Mouse (Mus musculus) retina, postnatal 7 days (tissue): ENCODE results near the gene Asap3.
A peak's percentile ranks its signal among the peaks of the same experiment; 100 is the strongest.

Experiments used
- DNase-seq: peaks from one replicate; pipeline ENCODE4 v3.0.0-alpha.2; 2012; ENCODE audit warnings: low read depth, low spot score

Asap3 gene

GRCm38 (mm10) chr4:136206033-136206893 is at the start of gene Asap3:
Asap3 (plus strand) TSS chr4:136206365.
- peak; percentile 86 for DNase-seq

- DNase-seq, result no peak
These were observed 47.7 kb upstream of the Asap3 start for GRCm38 (mm10) chr4:136158498-136158897.

DNA sequence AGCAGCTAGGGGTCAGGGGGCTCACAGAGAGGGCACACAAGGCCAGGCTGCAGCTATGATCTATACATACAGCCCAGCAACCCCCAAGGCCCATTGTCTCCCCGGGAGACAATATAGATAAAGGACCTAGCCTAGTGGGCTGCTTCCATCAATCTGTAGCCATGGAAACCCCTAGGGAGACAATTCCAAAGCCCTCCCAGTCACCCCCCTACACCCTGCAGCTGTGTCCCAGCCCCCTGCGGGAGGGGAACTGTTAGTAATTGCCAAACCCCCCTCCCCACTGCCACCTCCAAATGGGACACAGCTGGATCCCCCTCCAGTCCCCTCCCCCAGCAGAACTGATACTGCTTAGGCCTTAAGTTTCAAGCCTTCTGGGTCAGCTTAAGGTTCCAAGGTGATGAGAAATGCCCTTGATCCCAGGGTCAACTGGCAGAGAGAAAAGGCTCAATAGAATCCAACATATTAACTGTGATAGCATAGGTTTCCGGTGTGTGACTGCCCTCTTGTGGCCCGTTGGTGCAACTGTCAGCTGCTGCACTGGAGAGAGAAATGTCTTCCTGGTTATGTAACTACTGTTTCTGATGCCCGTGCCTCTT is 46.3 kb upstream of the Asap3 start:
- DNase-seq, result peak; percentile 75

DNA sequence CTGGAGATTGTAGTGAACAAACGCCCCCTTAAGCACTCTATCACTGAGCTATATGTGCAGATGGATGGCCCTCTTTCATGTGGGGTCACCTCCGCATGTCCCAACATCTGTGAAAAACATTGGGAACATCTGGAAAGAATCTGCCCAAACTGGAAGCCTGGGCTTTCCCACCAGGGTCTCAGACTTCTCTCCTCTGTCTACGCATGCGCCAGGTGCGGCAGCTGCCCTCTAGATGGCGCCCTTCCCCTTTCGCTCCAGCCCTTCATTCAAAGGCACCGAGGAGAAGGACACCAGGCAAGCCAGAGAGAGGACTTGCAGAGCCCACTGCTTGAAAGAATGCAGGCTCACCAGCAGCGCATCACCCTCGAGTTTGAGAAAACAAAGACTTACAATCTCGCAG is 42.7 kb upstream of the Asap3 start:
- DNase-seq, result peak; percentile 82

DNA sequence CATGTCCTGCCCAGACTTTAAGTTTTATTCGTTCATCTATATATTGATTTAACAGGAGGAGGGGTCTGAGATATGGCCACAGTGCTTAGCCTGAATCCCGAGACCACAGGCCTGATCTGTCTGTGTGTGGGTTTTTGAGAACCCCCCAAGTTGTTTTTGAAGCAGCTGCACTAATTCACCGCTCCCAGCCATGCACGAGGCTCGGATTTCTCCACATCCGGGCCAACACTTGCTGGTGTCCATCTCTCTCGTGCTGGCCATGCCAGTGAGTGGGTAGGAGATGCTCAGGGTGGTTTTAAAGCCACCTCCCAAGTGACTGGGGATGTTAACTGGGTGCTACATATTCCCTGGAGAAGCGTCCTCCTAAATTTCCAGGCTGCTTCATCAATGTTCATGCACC is 41.2 kb upstream of the Asap3 start:
- DNase-seq, result no peak

GRCm38 (mm10) chr4:136167701-136168100 is 38.5 kb upstream of the Asap3 start:
- DNase-seq, result no peak

GRCm38 (mm10) chr4:136170401-136170800 is 35.8 kb upstream of the Asap3 start:
- DNase-seq, result no peak

GRCm38 (mm10) chr4:136171455-136171854 is 34.7 kb upstream of the Asap3 start:
- no peak for DNase-seq

DNA sequence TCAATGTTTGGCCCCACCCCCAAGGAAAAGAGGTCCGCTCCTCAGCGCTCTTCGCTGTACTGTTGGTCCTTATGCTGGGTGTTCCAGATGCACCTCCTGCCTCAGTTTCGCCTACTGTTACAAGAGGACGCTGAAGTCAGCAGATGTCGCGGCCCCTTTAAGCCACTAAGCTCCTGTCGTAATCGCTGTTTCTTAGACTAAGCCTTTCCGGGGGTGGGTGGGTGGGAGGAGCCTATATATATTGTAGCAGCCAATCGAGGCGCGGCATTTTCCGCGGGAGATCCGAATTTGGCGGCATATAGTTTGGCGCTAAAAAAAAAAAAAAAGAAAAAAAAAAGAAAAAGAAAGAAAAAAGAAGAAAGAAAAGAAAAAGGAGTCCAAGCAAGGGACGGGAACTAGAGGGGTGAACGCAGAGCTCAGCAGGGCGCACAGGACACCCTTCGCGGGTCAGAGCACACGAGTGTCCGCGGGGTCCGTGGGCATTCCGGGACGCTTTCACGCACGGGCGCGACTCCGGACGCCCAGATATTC is 34.1 kb upstream of the Asap3 start, which contains the start of gene E2f2:
E2f2 (plus strand) TSS at position 384 of the 531 bp plus-strand sequence.
- DNase-seq, result peak; percentile 65

GRCm38 (mm10) chr4:136172542-136173209 is 33.5 kb upstream of the Asap3 start:
- DNase-seq, result peak; percentile 34

DNA sequence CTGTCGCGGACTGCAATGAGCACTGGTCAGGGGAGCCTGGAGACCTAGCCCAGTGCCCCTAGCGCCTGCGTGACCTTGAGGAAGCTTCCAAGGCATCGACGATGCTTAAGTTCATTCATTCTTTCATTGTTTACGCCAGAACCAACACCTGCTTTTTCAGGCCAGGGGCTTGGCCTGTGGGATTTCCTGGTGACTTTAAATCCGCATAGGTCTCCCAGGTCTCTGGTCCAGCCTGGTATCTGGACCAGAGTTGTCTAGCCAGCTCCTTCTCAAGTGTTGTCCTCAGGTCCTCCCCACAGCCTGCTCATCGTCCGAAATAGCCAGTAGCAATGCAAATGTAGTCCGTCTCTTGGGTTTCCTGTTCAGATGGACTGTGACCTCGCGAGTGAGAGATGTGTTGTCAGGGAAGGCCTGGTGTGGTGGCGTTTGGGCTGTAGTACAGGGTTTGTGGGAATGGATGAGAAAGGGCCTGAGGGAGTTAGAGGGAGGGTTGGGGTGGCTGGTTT is 32.9 kb upstream of the Asap3 start:
- DNase-seq, result no peak

- DNase-seq, result no peak
These were observed 31.7 kb upstream of the Asap3 start for GRCm38 (mm10) chr4:136174216-136175193.

DNA sequence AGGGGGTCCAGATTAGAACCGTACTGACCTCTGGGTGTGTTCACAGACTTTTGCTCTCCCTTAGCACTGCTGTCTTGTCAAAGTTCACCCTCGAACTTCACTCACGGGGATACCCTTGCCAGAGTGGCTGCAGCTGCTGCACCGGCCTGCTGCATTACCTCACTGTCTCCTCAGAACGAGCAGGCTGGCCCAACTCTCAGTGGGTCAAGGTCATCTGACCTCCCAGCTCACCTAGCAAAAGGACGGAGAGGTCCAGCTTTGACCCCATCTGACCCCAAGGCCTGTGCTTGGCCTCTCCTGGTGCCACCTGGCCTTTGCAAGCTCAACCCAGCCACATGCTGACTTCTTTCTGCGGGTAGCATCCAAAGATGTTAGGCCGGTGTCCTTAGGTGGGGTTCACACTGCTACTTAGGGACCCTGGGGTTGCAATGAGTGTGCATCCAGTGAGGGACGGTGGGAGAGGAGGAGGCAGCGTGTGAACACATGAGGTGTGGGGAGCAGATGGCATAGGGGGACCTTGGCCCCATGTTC is 30.1 kb upstream of the Asap3 start:
- DNase-seq, result no peak

- DNase-seq, result no peak
These were observed 28.9 kb upstream of the Asap3 start for GRCm38 (mm10) chr4:136177244-136177611.

DNA sequence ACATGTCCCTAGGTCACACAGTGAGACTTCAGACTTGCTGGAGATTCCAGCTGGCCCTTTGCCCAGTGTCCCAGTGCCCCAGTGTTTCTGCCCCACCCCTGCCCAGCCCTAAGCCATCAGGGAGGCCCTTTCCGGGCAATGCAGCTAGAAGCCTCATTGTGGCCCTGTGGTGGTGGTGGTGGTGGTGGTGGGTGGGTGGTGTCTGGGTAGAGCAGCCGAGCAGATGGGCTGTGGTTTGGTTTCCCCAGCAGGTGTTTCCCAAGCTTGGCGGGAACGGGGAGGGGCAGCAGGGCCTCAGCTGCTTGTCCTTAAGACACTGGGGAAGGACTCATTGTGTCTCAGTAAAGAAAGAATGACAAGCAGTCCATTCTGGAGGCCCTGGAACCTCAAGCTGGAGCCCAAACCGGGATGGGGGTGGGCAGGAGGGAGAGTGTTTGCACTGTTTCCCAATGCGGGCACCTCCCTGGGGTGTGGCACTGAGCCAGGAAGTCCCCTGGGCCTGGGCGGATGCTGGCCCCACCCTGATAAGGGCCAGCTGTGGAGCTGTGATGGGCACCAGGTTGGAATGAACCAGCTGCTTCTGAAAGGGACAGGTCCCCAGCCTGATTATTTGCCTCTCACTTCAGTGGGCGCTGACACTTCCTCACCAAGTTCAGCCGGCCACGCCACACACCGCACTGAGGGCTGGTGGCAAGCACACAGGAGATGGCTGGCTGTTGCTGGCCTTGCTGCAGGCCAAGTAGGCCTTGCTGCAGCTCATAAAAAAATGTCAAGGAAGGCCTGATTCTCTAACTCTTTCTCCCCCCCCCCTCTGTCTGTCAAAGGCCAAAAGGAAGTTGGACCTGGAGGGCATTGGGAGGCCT is 28.3 kb upstream of the Asap3 start:
- no peak for DNase-seq

DNA sequence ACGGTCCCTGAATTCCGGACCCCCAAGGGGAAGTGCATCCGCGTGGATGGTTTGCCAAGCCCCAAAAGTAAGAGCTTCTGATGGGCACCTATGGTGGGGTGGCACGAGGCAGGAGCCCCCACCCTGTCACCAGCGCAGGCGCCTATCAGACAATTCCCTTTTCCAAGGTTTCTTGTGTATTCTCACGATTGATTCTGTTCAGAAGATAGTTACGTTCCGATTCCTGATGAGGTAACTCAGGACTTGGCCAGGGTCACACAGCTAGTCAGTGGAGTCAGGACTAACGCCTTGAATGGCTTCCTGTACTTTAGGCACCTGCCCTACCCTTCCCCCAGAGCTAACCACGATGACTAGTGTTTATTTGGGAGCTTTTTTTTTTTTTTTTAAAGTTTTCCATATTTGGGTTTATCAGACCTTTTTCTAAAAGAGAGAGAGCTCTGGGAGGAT is 27.7 kb upstream of the Asap3 start:
- no peak for DNase-seq

DNA sequence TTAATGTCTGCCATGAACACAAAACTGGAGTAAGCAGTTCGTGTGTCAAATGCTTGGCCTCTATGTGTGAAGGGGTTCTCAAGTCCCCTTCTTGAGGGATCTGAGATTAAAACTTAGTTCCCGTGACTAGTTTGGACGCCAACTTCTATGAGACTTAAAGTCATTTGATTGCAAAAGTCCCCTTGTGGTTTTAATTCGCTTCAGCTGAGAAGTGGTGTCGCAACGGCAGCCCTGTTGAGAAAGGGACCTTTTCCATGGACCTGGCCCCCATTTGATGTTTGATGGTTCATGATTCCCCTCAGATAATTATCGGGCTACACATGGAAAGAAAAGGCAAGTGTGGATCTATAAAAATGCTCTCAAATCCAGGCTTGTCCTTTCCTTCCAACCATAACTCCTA is 26.7 kb upstream of the Asap3 start:
- DNase-seq, result no peak

DNA sequence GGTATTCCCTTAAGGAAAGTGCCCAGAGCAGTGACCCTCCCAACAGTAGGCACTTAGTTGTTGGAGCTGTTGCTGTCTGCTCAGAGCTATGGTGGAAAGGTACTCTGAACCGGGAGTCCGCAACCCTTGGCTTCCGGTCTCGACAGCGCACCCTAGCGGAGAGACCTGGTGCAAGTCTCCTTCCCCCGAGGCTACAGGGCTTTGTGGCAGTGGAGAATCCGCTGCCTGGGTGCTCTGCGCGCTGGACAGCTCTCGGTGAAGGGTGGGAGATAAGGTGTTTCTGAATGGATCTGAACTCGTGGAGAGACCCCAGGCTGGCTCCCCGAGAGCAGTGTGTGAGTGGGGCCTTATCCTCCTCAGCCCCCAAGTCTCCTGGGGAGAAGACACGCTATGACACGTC is 26.2 kb upstream of the Asap3 start:
- DNase-seq, result peak; percentile 74
